Mouse (Mus musculus): ENCODE measurements around the gene Lmnb2. TPM values are rescaled to one million over a fixed set of nuclear protein-coding genes. Genes with fewer than 3 reads are reported as not detected.

Lmnb2 gene
- polyA plus RNA-seq, 1 experiment = 66.4 TPM

DNA sequence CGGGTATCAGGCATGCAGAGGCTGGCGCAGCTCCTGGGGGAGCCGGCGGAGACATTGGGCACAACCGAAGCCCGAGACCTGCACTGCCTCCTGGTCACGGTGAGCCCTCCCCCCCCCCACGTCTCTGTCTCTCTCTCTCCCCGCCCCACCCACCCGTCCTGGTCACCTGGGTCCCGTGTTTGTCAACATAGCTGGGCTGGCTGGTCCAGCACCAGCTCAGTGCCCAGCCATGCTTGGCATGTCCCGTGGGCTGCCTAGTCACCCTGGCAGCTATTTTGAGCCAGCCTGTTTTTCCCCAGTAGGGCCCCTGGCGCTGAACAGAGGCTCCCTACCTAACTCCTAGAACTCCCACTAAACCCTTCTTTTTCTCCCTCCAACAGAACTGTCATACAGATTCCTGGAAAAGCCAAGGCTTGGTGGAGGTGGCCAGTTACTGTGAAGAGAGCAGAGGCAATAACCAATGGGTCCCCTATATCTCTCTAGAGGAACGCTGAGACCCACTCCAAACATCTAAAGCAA is 13.2 kb upstream of the Lmnb2 start:
- Histone ChIP-seq H3K4me3 (ENCODE audit: insufficient read depth, poor library complexity, severe bottlenecking) (peak overlapping the region; percentile 95), H3K79me2 (ENCODE audit: control insufficient read depth, insufficient read depth) (peaks cover 19% of the 10 kb centered on the region), H3K79me3 (ENCODE audit: low read depth) (peaks cover 9% of the 10 kb centered on the region), H3ac (ENCODE audit: control insufficient read depth, insufficient read length, low read depth) (peak overlapping the region; percentile 80), H3K36me3 (ENCODE audit: control insufficient read depth, insufficient read depth) (peaks cover 6% of the 10 kb centered on the region), H3K27me3 (ENCODE audit: control insufficient read depth, insufficient read depth, insufficient read length) (no peaks in the 10 kb centered on the region)
- no peak for TF ChIP-seq MAX (IDR thresholded peaks at IDR 0.05)
- no peak for TF ChIP-seq MYOD1 (IDR thresholded peaks at IDR 0.05; ENCODE audit: control insufficient read depth, insufficient read length, low read depth)

DNA sequence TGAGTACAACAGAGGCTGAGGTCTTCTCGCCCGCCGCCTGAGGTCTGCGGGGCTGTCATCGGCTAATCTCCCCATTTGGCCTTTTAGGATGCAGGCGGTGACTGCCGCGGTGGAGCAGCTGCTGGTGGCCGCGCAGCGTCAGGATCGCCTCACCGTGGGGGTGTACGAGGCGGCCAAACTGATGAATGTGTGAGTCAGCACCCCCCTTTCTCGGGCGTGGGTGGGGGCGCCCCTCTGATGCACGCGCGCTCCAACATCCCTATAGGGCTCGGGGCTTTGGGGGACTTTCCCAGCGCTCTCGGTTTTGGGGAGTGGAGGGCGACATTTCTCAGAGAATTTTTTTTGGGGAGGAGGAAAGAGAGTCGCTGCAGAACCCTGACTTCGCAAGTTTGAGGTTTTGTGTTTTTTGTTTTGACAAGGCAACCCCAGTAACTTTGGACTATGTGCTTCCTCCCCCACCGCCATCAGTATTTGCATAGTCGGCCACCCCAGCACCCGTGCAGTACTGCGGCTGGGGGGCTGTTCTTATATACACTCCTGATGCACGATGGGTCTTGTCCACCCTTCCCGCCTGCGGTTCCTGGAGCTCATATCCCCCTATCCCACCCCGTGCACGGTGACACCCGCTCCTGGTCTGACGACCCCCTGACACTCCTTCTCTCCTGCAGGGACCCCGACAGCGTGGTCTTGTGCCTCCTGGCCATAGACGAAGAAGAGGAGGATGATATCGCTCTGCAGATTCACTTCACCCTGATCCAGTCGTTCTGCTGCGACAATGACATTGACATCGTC is 12.5 kb upstream of the Lmnb2 start:
- H3K4me3 ChIP-seq (ENCODE audit: insufficient read depth, poor library complexity, severe bottlenecking) = peak overlapping the region; percentile 95
- peak overlapping the region; percentile 80 for H3ac ChIP-seq (ENCODE audit: control insufficient read depth, insufficient read length, low read depth)
- no peaks in the 10 kb centered on the region for H3K27me3 ChIP-seq (ENCODE audit: control insufficient read depth, insufficient read depth, insufficient read length)
- peaks cover 9% of the 10 kb centered on the region for H3K79me3 ChIP-seq (ENCODE audit: low read depth)
- peaks cover 6% of the 10 kb centered on the region for H3K36me3 ChIP-seq (ENCODE audit: control insufficient read depth, insufficient read depth)
- TF ChIP-seq CEBPB (IDR thresholded peaks at IDR 0.05; ENCODE audit: low read depth) (no peak), MYOD1 (IDR thresholded peaks at IDR 0.05; ENCODE audit: control insufficient read depth, insufficient read length, low read depth) (peak; percentile 73), MYOG (IDR thresholded peaks at IDR 0.05; ENCODE audit: control insufficient read depth, extremely low read depth, insufficient read length) (no peak), FOSL1 (IDR thresholded peaks at IDR 0.05; ENCODE audit: insufficient read depth, low read length, poor library complexity, severe bottlenecking) (no peak)
- peaks cover 19% of the 10 kb centered on the region for H3K79me2 ChIP-seq (ENCODE audit: control insufficient read depth, insufficient read depth)

DNA sequence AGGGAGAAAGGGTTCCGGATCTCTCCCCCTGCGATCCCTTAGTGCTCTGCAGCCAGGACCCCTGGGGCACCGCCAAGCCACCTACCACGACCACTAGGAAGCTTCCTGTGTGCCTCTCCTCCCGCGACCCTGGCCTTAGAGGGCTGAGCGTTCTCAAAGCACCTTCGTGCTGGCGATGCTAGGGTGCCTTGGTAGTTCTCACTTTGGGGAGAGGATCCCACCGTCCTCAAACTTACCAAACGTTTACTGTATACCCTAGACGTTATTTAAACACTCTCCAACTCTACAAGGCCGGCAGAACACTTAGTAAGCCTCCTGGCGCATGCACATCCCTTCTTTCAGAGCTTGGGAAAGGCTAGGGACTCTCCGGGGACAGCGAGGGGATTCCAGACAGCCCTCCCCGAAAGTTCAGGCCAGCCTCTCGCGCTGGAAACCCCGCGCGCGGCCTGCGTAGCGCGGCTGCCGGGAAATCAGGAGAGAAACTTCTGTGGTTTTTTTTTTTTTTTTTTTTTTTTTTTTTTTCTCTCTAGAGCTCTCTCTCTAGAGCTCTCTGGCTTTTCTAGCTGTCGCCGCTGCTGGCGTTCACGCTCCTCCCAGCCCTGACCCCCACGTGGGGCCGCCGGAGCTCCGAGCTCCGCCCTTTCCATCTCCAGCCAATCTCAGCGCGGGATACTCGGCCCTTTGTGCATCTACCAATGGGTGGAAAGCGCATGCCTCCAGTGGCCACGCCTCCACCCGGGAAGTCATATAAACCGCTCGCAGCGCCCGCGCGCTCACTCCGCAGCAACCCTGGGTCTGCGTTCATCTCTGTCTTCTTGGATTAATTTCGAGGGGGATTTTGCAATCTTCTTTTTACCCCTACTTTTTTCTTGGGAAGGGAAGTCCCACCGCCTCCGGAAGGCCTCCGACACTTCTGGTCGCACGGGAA is 11.5 kb upstream of the Lmnb2 start, which contains the start of gene Gadd45b:
Gadd45b (plus strand) TSS at position 775 of the 928 bp plus-strand sequence.
- Histone ChIP-seq H3K79me2 (ENCODE audit: control insufficient read depth, insufficient read depth) (peaks cover 19% of the 10 kb centered on the region), H3ac (ENCODE audit: control insufficient read depth, insufficient read length, low read depth) (peak within 1 kb of the TSS; percentile 80), H3K27me3 (ENCODE audit: control insufficient read depth, insufficient read depth, insufficient read length) (no peaks in the 10 kb centered on the region), H3K79me3 (ENCODE audit: low read depth) (peaks cover 9% of the 10 kb centered on the region), H3K4me3 (ENCODE audit: insufficient read depth, poor library complexity, severe bottlenecking) (peak within 1 kb of the TSS; percentile 95), H3K36me3 (ENCODE audit: control insufficient read depth, insufficient read depth) (peaks cover 6% of the 10 kb centered on the region)
- TF ChIP-seq FOSL1 (IDR thresholded peaks at IDR 0.05; ENCODE audit: insufficient read depth, low read length, poor library complexity, severe bottlenecking) (no peak), CEBPB (IDR thresholded peaks at IDR 0.05; ENCODE audit: low read depth) (peak; percentile 66), USF1 (IDR thresholded peaks at IDR 0.05; ENCODE audit: low read depth) (peak; percentile 62), MAX (IDR thresholded peaks at IDR 0.05) (peak; percentile 66), MYOD1 (IDR thresholded peaks at IDR 0.05; ENCODE audit: control insufficient read depth, insufficient read length, low read depth) (no peak), MYOG (IDR thresholded peaks at IDR 0.05; ENCODE audit: control insufficient read depth, extremely low read depth, insufficient read length) (no peak)

DNA sequence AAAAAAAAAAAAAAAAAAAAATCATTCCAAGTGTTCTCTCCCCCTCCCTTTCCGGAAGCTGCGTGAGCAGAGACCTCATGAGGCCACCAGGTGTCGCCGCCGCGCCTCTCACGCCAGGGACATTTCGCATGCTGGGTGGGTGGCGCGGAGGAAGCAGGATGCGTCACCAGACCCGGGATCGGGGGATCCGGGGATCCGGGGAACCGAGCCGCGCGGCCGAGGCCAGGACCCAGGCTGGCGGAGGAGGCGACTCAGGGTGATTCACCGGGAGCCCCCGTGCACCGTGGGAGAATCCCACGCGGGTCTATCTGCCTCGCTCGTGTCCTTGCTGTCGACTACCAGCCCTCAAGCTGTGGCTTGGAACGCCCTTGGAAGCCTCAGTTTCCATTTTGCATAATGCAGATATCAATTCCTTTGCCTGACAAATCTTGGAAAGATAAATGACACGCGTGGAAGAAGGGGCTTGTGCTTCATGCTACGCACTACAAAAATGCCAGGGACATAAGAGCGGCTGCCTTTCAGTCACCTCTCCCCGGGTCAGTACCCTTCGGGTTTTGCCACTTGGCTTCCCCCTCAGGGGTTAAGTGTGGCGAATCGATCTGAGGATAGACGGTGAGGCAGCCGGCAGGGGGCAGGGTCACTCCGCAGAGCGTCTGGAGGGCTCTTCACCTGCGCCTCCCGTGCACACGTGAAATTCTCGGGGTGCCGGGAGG is 10.7 kb upstream of the Lmnb2 start:
- TF ChIP-seq MAX (IDR thresholded peaks at IDR 0.05) (peak; percentile 55), MYOD1 (IDR thresholded peaks at IDR 0.05; ENCODE audit: control insufficient read depth, insufficient read length, low read depth) (no peak), USF1 (IDR thresholded peaks at IDR 0.05; ENCODE audit: low read depth) (no peak), CEBPB (IDR thresholded peaks at IDR 0.05; ENCODE audit: low read depth) (no peak), FOSL1 (IDR thresholded peaks at IDR 0.05; ENCODE audit: insufficient read depth, low read length, poor library complexity, severe bottlenecking) (no peak), CTCF (IDR thresholded peaks at IDR 0.05; ENCODE audit: control insufficient read depth, insufficient read depth, insufficient read length) (peak; percentile 94), MYOG (IDR thresholded peaks at IDR 0.05; ENCODE audit: control insufficient read depth, extremely low read depth, insufficient read length) (no peak)
- H3K27me3 ChIP-seq (ENCODE audit: control insufficient read depth, insufficient read depth, insufficient read length) = no peaks in the 10 kb centered on the region
- H3K36me3 ChIP-seq (ENCODE audit: control insufficient read depth, insufficient read depth) = peaks cover 6% of the 10 kb centered on the region
- peak overlapping the region; percentile 37 for H3K4me3 ChIP-seq (ENCODE audit: insufficient read depth, poor library complexity, severe bottlenecking)
- peaks cover 9% of the 10 kb centered on the region for H3K79me3 ChIP-seq (ENCODE audit: low read depth)
- peaks cover 19% of the 10 kb centered on the region for H3K79me2 ChIP-seq (ENCODE audit: control insufficient read depth, insufficient read depth)
- peak overlapping the region; percentile 74 for H3ac ChIP-seq (ENCODE audit: control insufficient read depth, insufficient read length, low read depth)

DNA sequence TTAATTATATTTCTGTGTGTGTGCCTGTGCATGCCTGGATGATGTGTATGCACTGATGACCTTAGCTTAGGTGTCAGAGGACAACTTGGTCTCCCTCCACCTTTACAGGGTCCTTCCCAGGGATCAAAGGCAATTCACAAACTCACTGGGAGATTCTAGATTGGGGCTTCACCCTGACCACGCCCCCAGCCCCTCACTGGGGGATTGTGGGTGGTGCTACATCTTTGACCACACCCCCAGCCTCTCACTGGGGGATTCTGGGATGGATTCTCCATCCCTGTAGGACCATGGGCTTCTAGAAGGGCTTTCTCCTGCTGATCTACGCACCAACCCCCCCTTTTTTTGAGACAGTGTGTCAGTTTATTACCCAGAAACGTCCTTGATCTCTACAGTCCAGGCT is 7.4 kb upstream of the Lmnb2 start:
- no peaks in the 10 kb centered on the region for H3K27me3 ChIP-seq (ENCODE audit: control insufficient read depth, insufficient read depth, insufficient read length)
- no peaks in the 10 kb centered on the region for H3K36me3 ChIP-seq (ENCODE audit: control insufficient read depth, insufficient read depth)
- H3K4me3 ChIP-seq (ENCODE audit: insufficient read depth, poor library complexity, severe bottlenecking) = no peak overlapping the region
- peaks cover 4% of the 10 kb centered on the region for H3K79me3 ChIP-seq (ENCODE audit: low read depth)
- H3K79me2 ChIP-seq (ENCODE audit: control insufficient read depth, insufficient read depth) = peaks cover 6% of the 10 kb centered on the region
- TF ChIP-seq MYOD1 (IDR thresholded peaks at IDR 0.05; ENCODE audit: control insufficient read depth, insufficient read length, low read depth) (no peak), USF1 (IDR thresholded peaks at IDR 0.05; ENCODE audit: low read depth) (no peak), MAX (IDR thresholded peaks at IDR 0.05) (no peak), FOSL1 (IDR thresholded peaks at IDR 0.05; ENCODE audit: insufficient read depth, low read length, poor library complexity, severe bottlenecking) (no peak), MYOG (IDR thresholded peaks at IDR 0.05; ENCODE audit: control insufficient read depth, extremely low read depth, insufficient read length) (no peak), CTCF (IDR thresholded peaks at IDR 0.05; ENCODE audit: control insufficient read depth, insufficient read depth, insufficient read length) (no peak), CEBPB (IDR thresholded peaks at IDR 0.05; ENCODE audit: low read depth) (no peak)
- H3ac ChIP-seq (ENCODE audit: control insufficient read depth, insufficient read length, low read depth) = no peak overlapping the region

Data from C2C12 (cell line).